Mouse (Mus musculus): Measurements from ENCODE around the gene Zfp661. TPM values are rescaled to one million over a fixed set of nuclear protein-coding genes. Genes with fewer than 3 reads are reported as not detected.

Zfp661 gene
- total and polyA plus RNA-seq, 2 experiments, result 2.3 to 3.1 TPM

DNA sequence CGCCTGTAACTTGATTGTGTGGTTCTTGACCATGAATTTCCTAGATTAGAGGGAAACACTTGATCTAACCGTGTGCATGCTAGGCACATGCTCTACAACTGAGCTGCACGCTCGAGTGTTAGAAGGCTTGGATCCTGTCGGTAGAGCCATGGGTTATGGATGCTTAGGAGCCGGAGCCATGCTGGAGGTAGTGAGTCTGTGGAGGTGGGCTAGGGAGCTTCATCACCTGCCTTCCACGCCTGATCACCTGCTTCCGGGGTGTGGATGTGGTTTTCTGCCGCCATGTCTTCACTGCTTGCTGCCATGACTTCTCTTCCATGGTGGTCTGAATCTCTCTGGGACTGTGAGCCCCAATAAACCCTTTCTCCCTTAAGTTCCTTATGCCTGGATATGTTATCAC, 2.0 kb upstream of the Zfp661 start:
- Histone ChIP-seq H3K4me1 (ENCODE audit: control insufficient read depth, insufficient read depth, low read length) (peaks cover 14% of the 10 kb centered on the region), H3K36me3 (ENCODE audit: control insufficient read depth, insufficient read depth, low read length) (peaks cover 3% of the 10 kb centered on the region; the same call in 1 of the 2 replicates), H3K27ac (replicated peaks; ENCODE audit: insufficient read depth, low read depth, low read length) (no peak overlapping the region), H3K9ac (ENCODE audit: low read depth, low read length) (no peak overlapping the region), H3K27me3 (ENCODE audit: control insufficient read depth, insufficient read depth, low read length) (no peaks in the 10 kb centered on the region), H3K79me2 (ENCODE audit: control insufficient read depth, insufficient read depth, low read length) (peaks cover 17% of the 10 kb centered on the region; the same call in 1 of the 2 replicates), H3K4me3 (ENCODE audit: insufficient read depth, low read depth, low read length) (no peak overlapping the region)
- no peak for TF ChIP-seq CTCF (IDR thresholded peaks at IDR 0.05; ENCODE audit: low read depth, low read length)
- no peak for TF ChIP-seq POLR2A (IDR thresholded peaks at IDR 0.05; ENCODE audit: extremely low read depth, insufficient read depth, low read length)
- no peak for DNase-seq (ENCODE audit: extremely low read depth, low read depth, low spot score)
- WGBS, result 94% methylated on average over 9 of the region's 9 CpGs

DNA sequence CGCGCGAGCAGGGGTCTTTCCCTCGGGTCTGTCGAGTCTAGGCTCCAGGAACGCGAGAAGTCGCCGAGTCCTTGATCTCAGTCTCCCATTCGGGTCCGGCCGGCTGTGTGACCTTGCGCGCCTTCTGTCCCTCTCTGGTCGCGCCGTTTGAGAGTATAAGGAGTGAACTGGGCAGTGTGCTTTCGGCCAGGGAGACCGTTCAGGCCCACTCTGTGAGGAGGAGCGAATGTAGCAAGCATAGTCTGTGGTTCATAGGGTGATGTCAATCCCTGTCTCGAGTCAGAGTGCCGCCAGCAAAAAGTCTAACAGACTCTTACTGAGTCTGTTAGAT, 585 bp upstream of the Zfp661 start:
- Histone ChIP-seq H3K36me3 (ENCODE audit: control insufficient read depth, insufficient read depth, low read length) (peaks cover 2% of the 10 kb centered on the region; the same call in 1 of the 2 replicates), H3K27me3 (ENCODE audit: control insufficient read depth, insufficient read depth, low read length) (no peaks in the 10 kb centered on the region), H3K4me1 (ENCODE audit: control insufficient read depth, insufficient read depth, low read length) (peaks cover 14% of the 10 kb centered on the region), H3K4me3 (ENCODE audit: insufficient read depth, low read depth, low read length) (peak overlapping the region; percentile 76), H3K27ac (replicated peaks; ENCODE audit: insufficient read depth, low read depth, low read length) (peak overlapping the region; percentile 87), H3K79me2 (ENCODE audit: control insufficient read depth, insufficient read depth, low read length) (peaks cover 17% of the 10 kb centered on the region; the same call in 1 of the 2 replicates), H3K9ac (ENCODE audit: low read depth, low read length) (peak overlapping the region; percentile 90)
- WGBS, result under 1% methylated on average over 22 of the region's 22 CpGs
- no peak; the same call in 1 of the 2 replicates for TF ChIP-seq POLR2A (IDR thresholded peaks at IDR 0.05; ENCODE audit: extremely low read depth, insufficient read depth, low read length)
- no peak for TF ChIP-seq CTCF (IDR thresholded peaks at IDR 0.05; ENCODE audit: low read depth, low read length)
- peak; percentile 39 for DNase-seq (ENCODE audit: extremely low read depth, low read depth, low spot score)

DNA sequence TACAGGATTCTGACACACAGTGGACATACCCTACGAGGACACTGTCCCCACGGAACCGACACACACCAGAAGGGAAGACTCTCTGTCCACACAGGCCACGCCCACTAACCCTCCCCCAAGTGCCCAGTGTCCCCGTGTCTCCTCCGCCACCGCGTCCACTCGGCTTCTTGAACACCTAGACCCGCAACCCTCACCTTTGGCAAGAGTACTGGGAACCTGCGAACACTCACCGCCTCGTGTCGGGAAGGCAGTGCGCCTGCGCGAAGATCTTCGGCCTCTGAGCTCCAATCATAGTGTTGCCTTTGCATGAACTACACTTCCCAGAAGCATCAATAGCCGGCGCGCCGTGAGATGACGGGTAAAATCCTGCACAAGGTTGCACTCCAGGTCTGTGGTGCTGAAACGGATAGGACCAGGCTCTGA, 2.4 kb downstream of the Zfp661 start:
- TF ChIP-seq POLR2A (IDR thresholded peaks at IDR 0.05; ENCODE audit: extremely low read depth, insufficient read depth, low read length) (peak; percentile 55; the same call in 1 of the 2 replicates), CTCF (IDR thresholded peaks at IDR 0.05; ENCODE audit: low read depth, low read length) (no peak)
- peak; percentile 96 for DNase-seq (ENCODE audit: extremely low read depth, low read depth, low spot score)
- Histone ChIP-seq H3K4me1 (ENCODE audit: control insufficient read depth, insufficient read depth, low read length) (peaks cover 7% of the 10 kb centered on the region; the same call in 1 of the 2 replicates), H3K9ac (ENCODE audit: low read depth, low read length) (peak overlapping the region; percentile 64), H3K27ac (replicated peaks; ENCODE audit: insufficient read depth, low read depth, low read length) (peak overlapping the region; percentile 13; the same call in 1 of the 2 replicates), H3K36me3 (ENCODE audit: control insufficient read depth, insufficient read depth, low read length) (0 out of 2 replicates have a peak, but pooled peaks cover 2% of the 10 kb centered on the region), H3K27me3 (ENCODE audit: control insufficient read depth, insufficient read depth, low read length) (no peaks in the 10 kb centered on the region), H3K79me2 (ENCODE audit: control insufficient read depth, insufficient read depth, low read length) (peaks cover 14% of the 10 kb centered on the region; the same call in 1 of the 2 replicates), H3K4me3 (ENCODE audit: insufficient read depth, low read depth, low read length) (peak overlapping the region; percentile 61)
- under 1% methylated on average over 24 of the region's 24 CpGs for WGBS

GRCm38 (mm10) chr2:127573322-127573721, 13.6 kb downstream of the Zfp661 start:
- Histone ChIP-seq H3K9ac (ENCODE audit: low read depth, low read length) (no peak overlapping the region), H3K79me2 (ENCODE audit: control insufficient read depth, insufficient read depth, low read length) (no peaks in the 10 kb centered on the region), H3K27me3 (ENCODE audit: control insufficient read depth, insufficient read depth, low read length) (peaks cover 4% of the 10 kb centered on the region; the same call in 1 of the 2 replicates), H3K27ac (replicated peaks; ENCODE audit: insufficient read depth, low read depth, low read length) (no peak overlapping the region), H3K4me1 (ENCODE audit: control insufficient read depth, insufficient read depth, low read length) (no peaks in the 10 kb centered on the region), H3K36me3 (ENCODE audit: control insufficient read depth, insufficient read depth, low read length) (peaks cover 10% of the 10 kb centered on the region; the same call in 1 of the 2 replicates), H3K4me3 (ENCODE audit: insufficient read depth, low read depth, low read length) (no peak overlapping the region)
- WGBS, result 62% methylated on average over 1 of the region's 1 CpGs
- no peak for DNase-seq (ENCODE audit: extremely low read depth, low read depth, low spot score)
- TF ChIP-seq POLR2A (IDR thresholded peaks at IDR 0.05; ENCODE audit: extremely low read depth, insufficient read depth, low read length), result no peak
- TF ChIP-seq CTCF (IDR thresholded peaks at IDR 0.05; ENCODE audit: low read depth, low read length), result no peak

DNA sequence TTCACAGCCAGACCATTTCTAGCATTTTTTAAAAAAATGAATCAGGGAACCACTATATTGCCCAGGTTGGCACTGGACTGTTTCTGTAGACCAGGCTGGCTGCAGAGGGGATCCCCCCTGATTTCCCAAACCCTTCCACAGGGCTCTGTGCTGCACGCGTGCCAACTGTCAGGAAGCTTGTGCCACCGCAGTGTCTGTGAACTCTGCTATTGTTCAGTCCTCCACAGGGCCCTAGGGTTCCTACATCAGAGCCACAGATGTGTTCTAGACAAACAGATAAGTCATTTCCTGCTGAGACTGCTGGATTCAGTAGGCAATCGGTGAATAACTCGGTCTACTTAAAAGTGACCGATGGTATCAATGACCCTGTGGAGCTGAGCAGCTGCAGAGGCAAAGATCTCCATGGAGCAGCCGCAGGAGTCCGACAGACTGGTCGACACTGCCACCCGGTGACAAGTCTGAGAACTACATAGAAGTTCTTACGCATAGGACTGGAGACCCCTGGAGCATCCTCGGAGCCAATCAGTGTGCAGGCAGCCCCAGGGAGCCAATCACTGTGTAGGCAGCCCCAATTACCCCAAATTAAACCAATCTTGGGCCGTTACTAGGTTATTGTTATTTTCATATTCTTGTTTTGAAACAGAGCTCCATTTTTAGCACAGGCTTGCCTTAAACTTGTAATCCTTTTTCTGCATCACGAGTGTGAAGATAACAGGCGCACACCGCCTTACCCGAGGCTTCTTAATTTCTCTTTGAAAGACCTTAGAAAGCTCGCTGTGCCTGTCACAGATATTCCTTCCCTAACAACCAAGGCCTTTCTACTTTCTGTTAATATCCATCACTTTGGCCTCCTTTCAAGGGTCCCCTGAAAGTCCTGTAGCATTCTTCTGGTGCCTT, 27.6 kb downstream of the Zfp661 start:
- H3K27me3 ChIP-seq (ENCODE audit: control insufficient read depth, insufficient read depth, low read length), result no peaks in the 10 kb centered on the region; the same call in 1 of the 2 replicates
- TF ChIP-seq CTCF (IDR thresholded peaks at IDR 0.05; ENCODE audit: low read depth, low read length) (peak; percentile 86), POLR2A (IDR thresholded peaks at IDR 0.05; ENCODE audit: extremely low read depth, insufficient read depth, low read length) (no peak)
- H3K4me3 ChIP-seq (ENCODE audit: insufficient read depth, low read depth, low read length), result no peak overlapping the region
- H3K27ac ChIP-seq (replicated peaks; ENCODE audit: insufficient read depth, low read depth, low read length), result no peak overlapping the region
- no peak overlapping the region for H3K9ac ChIP-seq (ENCODE audit: low read depth, low read length)
- H3K4me1 ChIP-seq (ENCODE audit: control insufficient read depth, insufficient read depth, low read length), result no peaks in the 10 kb centered on the region
- no peaks in the 10 kb centered on the region for H3K79me2 ChIP-seq (ENCODE audit: control insufficient read depth, insufficient read depth, low read length)
- H3K36me3 ChIP-seq (ENCODE audit: control insufficient read depth, insufficient read depth, low read length), result no peaks in the 10 kb centered on the region
- WGBS, result 21% methylated on average over 18 of the region's 18 CpGs
- peak; percentile 16 for DNase-seq (ENCODE audit: extremely low read depth, low read depth, low spot score)

Data from liver, adult 2 months (tissue).